Mouse (Mus musculus) liver (tissue): ENCODE data around the gene Slc25a41.

Source experiments
- DNase-seq: peaks from one replicate; pipeline ENCODE4 v3.0.0-alpha.2; 2020; ENCODE audit warnings: mixed read lengths

Slc25a41 gene

DNA sequence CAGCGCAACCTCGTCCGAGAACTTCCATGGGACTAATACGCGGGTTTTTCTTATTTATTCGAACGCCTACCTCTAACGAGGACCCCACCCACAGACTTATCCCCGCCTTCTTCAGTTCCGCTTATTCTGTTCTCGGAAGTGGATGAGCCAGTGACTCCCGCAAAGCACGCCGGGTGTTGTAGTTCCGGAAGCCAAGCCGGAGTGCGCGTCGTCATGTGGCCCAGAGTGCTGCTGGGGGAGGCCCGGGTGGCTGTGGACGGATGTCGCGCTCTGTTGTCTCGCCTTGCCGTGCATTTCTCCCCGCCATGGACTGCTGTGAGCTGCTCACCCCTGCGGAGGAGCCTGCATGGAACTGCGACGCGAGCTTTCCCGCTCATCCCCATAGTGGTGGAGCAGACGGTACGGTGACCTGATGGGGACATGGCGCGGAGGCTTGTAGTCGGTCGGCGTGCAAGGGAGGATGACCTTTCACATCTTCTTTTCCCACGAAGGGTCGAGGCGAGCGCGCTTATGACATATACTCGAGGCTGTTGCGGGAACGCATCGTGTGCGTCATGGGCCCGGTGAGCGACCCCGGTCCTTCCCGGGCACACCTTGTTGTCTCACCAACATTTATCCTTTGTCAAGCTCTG, 51.2 kb downstream of the Slc25a41 start, which contains the start of gene Clpp:
Gene Clpp (plus strand): TSS at position 191 of the 632 bp plus-strand sequence.
- peak; percentile 94 for DNase-seq

DNA sequence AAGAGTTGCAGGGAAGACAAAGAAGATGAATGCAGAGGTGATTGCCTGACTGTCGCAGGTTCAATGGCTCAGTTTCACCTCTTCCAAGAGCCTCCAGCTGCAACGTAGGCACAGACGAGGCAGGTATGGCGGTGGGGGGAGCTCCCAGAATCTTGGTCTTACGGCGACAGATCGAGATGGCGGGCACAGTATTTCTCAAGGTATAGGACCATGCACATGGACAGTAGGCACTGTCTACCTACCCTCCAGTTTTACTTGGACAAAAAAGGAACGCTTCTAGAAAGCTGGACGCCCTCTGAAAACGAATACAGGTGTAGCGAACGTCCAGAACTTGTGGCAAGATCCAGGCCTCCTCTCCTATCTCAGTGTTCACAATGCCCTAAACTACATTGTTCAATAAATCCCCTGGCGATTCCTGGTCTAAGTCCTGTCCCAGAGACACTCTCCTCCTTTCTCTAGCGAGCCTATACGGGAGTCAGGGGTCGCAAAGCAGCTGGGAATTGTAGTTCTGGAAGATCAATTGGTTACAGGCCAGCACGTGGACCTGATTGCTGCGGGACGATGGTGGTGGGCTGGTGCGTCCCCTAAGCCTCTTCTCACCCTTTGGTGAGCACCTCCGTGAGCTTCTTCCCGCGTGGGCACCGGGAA, 51.9 kb downstream of the Slc25a41 start:
- DNase-seq = peak; percentile 74

DNA sequence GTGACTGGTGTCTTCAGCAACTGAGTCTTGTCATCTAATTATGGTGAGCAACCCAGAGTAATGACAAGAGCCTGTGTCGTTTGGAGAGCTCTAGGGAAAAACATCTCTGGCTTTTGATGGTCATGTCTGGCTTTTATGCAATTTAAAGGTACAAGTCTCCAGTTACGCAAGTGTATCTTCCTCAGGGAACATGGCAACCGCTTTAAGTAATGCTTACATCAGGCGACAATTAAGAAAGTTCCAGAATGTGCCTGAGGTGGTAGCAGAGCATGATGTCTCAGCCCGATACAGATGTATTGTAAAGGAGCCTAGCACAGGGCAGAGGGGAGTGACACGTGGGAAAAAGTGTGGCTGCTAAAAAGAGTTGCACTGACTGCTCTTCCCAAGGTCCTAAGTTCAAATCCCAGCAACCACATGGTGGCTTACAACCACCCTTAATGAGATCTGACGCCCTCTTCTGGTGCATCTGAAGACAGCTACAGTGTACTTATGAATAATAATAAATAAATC, 52.5 kb downstream of the Slc25a41 start:
- no peak for DNase-seq

DNA sequence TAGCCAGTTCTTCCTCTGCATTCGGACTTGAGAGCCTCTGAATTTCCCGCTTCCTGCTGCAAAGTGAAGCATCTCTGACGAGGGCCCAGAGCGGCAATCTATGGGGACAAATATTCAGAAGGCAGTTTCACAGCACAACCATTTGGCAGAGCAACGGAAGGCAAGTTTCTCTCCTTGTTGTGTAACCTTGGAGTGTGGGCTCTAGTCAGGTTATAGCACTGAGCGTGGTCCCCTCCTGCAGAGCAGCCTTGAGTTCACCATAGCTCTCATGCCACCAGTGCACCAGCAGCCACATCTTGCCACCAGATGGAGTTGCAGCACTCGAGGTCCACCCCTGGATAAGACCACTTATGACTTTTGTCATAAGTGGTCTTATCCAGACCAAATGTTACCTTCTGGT, 53.0 kb downstream of the Slc25a41 start:
- no peak for DNase-seq

DNA sequence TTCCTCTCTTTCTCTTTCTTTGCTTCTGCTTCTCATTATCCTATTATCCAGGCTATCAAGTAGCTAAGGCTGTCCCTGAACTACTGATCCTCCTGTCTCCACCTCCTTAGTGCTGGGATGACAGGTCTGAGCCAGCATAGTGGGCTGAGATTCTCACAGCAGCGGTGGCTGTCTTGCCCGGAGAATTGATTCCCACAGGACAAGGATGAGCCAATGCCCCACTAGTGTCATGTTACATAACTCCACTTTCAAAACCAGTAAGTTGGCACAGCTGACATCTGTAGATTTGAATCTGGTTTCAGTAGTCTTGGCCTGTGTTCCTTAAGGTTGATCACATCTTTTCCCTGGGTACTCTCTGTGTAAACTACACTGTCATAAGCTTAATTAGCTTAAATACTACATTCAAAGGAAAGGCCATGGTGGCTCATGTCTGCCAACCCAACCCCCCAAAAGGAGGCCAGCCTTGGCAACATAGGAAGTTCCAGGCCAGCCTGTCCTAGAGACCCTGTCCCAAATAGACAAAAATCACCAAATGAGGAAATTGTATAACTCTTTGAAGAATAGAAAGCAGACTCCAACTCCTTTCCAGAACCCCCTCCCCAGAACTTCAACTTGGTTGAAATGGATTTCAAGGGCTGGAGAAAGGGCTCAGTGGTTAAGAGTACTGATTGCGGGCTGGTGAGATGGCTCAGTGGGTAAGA, 55.2 kb downstream of the Slc25a41 start:
- no peak for DNase-seq

DNA sequence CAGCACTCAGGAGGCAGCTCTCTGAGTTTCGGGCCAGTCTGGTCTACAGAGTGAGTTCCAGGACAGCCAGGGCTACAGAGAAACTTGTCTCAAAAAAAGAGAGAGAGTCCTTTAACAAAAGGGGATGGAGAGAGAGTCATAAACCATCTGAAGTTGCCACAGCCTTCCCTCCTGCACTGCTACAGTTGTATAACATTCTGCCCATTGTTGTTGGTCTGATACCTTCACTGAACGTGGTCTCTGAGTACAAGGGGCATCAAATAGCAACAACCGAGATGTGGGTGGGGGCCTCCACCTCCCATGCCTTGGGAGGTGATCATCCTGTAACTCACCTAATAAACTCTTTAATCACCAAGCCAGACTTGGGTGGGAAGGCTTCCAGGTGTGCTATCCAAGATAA, 55.8 kb downstream of the Slc25a41 start:
- no peak for DNase-seq

DNA sequence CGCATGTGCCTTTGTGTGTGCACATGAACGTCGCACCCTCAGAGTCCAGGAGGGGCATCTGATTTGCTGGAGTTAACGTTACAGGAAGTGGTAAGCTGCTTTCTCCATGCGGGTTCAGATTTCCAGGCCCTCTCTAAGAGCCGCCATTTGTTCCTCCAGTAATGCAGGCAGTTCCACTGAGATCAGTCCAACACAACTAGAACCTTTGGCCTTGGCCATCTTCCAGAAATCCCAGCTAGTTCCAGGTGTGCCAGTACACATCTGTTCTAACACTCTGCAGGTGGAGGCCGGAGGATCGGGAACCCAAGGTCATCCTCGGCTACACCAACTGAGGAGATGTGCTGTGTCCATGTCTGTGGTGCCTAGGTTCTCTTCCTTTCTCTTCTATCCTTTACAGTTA, 56.6 kb downstream of the Slc25a41 start:
- no peak for DNase-seq
